Mouse (Mus musculus) heart, postnatal 4 days (tissue): ENCODE results near the gene Cd151. TPM values are rescaled to one million over a fixed set of nuclear protein-coding genes. Genes with fewer than 3 reads are reported as not detected.

Experiments
- DNase-seq: peaks from one replicate; pipeline ENCODE4 v3.0.0; 2021
- total RNA-seq, 2 experiments: library from RNA; stranded (reverse); gene quantifications; 2 replicates each; pipeline ENCODE4 v1.2.3; 2021

The Cd151 gene
- total RNA-seq, 2 experiments from 2014 or later: 229 to 230 TPM

DNA sequence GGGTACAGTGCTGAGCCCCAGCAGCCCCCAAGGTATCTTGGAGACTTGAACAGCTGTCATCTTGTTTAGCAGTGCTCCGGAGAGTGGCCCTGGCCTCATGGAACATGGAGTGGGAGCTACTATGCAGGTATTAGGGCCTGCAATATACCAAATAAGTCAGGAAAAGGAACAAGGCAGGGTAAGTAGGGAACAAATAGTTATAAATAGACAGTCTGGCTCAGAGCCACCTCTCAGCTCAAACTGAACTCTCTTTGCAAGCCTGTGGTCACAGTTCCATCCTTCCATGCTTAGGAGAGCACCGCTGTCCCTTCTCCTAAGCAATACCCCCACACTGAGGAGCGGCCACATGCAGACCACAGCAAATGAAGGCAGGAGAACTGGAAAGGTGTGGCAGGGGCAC, 30.4 kb downstream of the Cd151 start:
- no peak for DNase-seq

DNA sequence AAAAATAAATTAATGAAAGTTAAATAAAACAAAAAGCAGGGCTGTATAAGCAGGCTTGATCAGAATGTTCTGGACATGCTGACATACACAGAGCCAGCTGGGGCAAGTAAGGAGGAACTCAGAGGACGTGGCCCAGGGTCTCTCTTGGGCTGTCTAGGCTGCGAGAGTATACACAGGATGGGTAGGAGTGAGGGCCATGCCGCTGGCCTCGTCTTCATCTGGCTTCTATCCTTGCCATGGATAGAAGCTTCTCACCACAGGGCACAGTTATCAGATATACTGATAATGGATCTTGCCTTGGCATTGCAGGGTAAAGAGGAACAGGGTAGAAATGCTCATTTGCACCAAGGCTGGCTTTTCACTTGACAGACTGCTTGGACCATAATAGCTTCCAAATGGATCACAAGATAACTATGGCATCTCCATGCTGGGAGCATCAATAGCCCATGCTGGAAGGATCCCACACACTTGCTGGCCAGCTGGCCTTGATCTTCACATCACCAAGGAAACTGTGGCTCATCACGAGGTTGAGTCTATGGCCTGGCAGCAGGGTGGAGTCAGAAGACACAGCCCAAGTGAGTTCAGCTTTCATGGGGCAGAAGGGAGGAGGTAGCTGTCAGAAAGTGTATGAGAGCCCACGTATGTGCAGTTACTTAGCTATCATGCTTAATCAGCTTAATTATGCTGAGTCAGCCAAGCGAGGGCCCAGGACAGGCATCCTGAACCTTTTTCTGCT, 34.8 kb downstream of the Cd151 start:
- no peak for DNase-seq

DNA sequence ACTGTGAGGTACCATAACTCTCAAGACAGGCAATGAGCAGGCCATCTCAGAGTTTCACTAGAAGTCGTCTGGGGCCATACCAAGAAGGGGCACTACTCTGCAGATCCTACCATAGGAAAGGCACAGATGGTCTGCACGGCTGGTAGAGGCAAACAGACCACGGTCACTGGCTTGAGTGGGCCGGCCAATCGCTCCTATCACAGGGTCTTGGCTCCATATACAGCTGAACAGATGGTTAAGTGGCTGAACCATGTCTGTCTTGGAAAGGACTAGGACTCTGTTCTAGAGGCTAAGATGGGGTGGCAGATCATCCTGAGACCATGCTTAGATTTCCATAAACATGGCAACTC, 35.3 kb downstream of the Cd151 start:
- no peak for DNase-seq

DNA sequence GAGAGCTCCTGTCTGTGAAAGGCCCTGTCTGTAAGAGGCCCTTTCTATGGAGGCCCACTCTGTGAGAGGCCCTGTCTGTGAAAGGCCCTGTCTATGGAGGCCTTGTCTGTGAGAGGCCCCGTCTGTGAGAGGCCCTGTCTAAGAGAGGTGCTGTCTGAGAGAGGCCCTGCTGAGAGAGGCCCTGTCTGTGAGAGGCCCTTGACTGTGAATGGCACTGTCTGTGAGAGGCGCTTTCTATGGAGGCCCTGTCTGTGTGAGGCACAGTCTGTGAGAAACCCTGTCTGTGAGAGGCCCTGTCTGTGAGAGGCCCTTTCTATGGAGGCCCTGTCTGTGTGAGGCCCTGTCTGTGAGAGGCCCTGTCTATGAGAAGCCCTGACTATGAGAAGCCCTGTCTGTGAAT, 39.1 kb downstream of the Cd151 start:
- no peak for DNase-seq

DNA sequence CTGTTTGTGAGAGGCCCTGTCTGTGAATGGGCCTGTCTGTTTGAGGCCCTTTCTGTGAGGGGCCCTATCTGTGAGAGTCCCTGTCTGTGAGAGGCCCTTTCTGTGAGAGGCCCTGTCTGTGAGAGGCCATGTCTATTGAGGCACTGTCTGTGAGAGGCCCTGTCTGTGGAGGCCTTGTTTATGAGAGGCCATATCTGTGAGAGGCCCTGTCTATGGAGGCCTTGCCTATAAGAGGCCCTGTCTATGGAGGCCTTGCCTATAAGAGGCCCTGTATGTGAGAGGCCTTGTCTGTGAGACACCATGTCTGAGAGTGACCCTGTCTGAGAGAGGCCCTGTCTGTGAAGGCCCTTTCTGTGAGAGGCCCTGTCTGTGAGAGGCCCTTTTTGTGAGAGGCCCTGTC, 41.0 kb downstream of the Cd151 start:
- no peak for DNase-seq

DNA sequence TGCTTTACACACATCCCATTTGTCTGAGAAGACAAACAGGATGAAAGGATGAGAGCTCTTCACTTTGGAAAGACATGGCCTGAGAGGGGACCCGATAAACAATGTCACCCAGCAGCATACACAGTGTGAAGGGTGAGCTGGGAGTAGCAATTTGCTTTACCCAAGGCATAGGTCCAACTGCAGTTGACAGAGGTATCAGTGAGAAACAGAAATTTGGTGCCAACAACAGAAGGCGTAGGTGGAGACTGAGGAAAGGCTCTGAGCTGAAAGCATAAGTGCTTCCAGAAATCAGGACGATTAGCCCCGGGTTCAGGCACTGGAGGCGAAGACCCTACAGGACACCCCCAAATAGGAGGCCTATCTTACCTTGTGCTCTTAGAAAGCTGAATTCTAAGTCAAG, 43.0 kb downstream of the Cd151 start:
- no peak for DNase-seq

DNA sequence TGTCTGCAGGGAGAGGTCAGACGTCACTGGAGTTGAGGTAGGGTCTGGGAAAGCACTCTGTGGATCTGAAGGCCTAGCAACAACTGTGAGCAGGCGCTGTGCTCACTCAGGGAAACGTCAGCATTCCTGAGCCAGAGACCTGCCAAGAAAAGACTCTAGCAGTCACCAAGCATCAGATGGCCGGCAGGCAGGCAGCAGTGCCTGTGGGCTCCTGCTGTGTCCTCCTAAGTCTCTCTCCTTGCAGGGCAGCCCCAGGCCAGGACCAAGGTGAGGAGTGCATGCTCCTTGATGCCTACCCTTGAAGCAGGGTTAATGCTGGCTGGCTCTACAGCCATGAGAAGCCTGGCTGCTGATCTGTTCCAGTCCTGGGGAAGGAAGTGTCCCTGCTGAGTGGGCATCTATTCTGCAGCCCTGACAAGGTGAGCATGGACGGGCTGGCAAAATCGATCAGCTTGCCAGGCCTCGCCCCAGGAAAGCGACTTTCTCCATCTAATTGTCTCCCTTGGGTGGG, 43.5 kb downstream of the Cd151 start:
- DNase-seq: peak; percentile 52

DNA sequence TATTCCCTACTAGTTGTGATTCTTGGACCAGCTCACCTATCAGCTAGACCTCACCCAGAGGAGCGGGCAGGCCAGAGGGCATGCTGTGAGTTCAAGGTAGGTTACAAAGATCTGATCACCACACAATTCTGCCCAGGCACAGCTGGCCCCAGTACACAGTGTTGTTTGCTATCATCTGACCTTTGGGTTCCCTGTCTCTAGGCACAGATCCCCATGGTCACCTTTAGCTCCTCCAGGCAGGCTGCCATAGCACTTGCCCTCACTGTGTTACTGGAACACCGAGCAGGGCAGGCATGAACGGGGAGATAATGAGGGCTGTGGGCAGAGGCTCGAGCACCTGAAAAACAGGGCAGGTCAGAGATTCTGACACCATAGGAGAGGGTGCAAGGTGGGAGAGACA, 50.4 kb downstream of the Cd151 start:
- DNase-seq: no peak

DNA sequence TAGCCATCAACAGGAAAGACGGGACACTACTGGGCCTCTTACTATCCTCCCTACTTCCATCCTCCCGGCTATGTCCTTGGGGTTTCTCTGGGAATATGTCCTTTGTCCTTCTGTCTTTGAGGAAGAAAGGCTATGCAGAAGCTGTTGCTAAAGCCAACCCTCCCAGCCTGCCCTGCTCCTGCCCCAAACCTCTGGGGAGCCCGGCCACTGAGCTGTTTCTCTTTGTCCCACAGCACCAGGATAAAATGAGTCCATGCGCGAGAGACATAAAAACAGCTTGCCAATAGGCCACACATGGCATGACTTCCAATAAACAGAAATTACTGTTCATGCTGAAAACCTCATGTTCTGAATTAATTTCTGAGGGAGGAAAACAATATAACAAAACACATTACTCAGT, 51.1 kb downstream of the Cd151 start:
- no peak for DNase-seq

DNA sequence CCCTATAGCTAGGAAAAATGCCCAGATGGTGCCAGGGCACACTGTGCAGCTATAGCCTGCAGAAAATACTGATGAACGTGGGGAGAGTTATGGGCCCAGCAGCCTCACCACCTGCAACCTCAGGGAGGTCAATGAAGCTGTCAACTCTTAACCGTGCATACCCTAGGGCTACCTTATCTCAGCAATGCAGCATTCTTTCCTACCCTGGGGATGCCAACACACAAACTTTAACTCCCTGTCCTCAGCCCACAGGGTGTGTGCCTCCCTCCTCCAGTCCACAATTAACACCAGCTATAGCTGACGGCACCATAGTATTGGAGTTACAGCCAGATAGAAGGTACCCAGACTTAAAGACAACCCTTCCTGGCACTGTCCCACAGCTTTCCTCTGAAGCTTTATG, 51.7 kb downstream of the Cd151 start:
- peak; percentile 45 for DNase-seq

DNA sequence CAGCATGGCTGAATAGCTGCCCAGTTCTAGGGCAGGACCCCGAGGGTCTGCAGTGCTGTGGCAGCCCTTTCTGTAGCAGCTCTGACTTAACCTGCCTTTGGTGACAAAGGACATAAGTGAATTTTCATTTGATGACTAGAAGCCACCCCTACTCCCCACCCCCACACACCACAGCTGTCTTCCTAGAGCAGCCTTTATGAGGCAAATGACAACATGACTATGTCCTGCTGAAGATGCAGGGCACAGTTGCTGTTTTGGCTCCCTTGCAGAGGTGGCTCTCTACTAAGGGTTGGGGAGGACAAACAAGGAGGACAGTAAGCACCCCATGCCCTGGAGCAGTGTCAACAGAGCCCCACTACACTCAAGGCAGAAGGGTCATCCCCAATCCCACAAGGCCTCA, 52.6 kb downstream of the Cd151 start:
- DNase-seq: no peak

Other genes starting within 250 kb of the Cd151 start
- gene Phrf1, start 238.6 kb upstream of the Cd151 start, total RNA-seq: 10 to 100 TPM; 44.3 to 52.2 TPM
- gene Irf7, start 200.9 kb upstream of the Cd151 start, total RNA-seq: 1 to 10 TPM; 1.3 to 1.4 TPM
- gene Cdhr5, start 190.6 kb upstream of the Cd151 start, total RNA-seq: not detected
- gene Sct, start 188.3 kb upstream of the Cd151 start, total RNA-seq: not detected
- not detected for gene Drd4, start 175.4 kb upstream of the Cd151 start, total RNA-seq
- gene Deaf1, start 139.7 kb upstream of the Cd151 start, total RNA-seq: 10 to 100 TPM; 27.8 to 30.6 TPM
- 10 to 100 TPM; 15.9 to 16.3 TPM for gene Tmem80, start 139.7 kb upstream of the Cd151 start, total RNA-seq
- gene Eps8l2, start 128.5 kb upstream of the Cd151 start, total RNA-seq: 1 to 10 TPM; 1.9 TPM
- 100 to 1,000 TPM; 126 to 134 TPM for gene Taldo1, start 75.2 kb upstream of the Cd151 start, total RNA-seq
- gene Gatd1, start 53.3 kb upstream of the Cd151 start, total RNA-seq: 10 to 100 TPM; 12.5 to 12.9 TPM
- 1 to 10 TPM; 1.5 to 1.6 TPM for gene Cend1, start 37.9 kb upstream of the Cd151 start, total RNA-seq
- gene Slc25a22, start 29.5 kb upstream of the Cd151 start, total RNA-seq: 10 to 100 TPM; 30.5 to 32.3 TPM
- 1 to 10 TPM; 5.9 to 6.4 TPM for gene Pidd1, start 23.4 kb upstream of the Cd151 start, total RNA-seq
- 1,000 to 10,000 TPM; 1,146 to 1,184 TPM for gene Rplp2, start 20.0 kb upstream of the Cd151 start, total RNA-seq
- gene Pnpla2, start 12.2 kb upstream of the Cd151 start, total RNA-seq: 100 to 1,000 TPM; 118 to 127 TPM
- 10 to 100 TPM; 17.6 to 20.1 TPM for gene Cracr2b, start 6.3 kb upstream of the Cd151 start, total RNA-seq
- gene Polr2l, start 7.7 kb downstream of the Cd151 start, total RNA-seq: 10 to 100 TPM; 49.6 to 52.4 TPM
- 10 to 100 TPM; 37.2 to 38.0 TPM for gene Tspan4, start 7.8 kb downstream of the Cd151 start, total RNA-seq
- 10 to 100 TPM; 36.5 to 36.6 TPM for gene Chid1, start 72.5 kb downstream of the Cd151 start, total RNA-seq
- 10 to 100 TPM; 61.1 to 61.4 TPM for gene Ap2a2, start 94.8 kb downstream of the Cd151 start, total RNA-seq
- gene Muc6, start 187.9 kb downstream of the Cd151 start, total RNA-seq: not detected
- under 1 TPM in 1 of 2 experiments, not detected in 1; 0.74 TPM for gene Muc2, start 222.9 kb downstream of the Cd151 start, total RNA-seq